Mouse (Mus musculus) erythroblast, embryonic 14.5 days (primary cell): ENCODE measurements around the gene D930048N14Rik.

Experiments
- GATA1 ChIP-seq: IDR thresholded peaks from 2 replicates; pipeline ENCODE4 v1.6.1; 2012; ENCODE audit warnings: low read length, inconsistent platforms, mixed read lengths
- TAL1 ChIP-seq: IDR thresholded peaks from 3 replicates; pipeline ENCODE4 v1.6.1; 2012; ENCODE audit warnings: low read length, inconsistent platforms, mixed read lengths

DNA sequence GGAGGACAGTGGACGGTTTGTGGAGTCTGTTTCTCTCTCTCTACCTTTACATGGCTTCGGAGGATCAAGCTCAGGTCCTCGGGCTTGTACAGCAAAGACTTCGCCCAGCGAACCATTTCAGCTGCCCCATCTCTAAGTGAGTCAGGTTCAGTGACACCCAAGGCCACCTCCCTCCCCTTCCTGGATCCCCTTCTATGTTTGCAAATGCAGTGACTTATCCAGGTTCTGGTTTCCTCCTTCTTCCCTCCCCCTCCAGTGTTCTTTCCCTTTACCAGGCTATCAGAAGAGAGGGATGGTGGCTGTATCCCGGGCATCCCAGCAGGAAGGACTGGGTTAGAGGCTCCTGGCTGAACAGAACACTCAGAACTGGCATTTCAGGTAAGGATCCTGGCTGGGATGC, 3.0 kb downstream of the D930048N14Rik start:
- TF ChIP-seq GATA1 (no peak), TAL1 (no peak)
